Mouse (Mus musculus) midbrain, embryonic 10.5 days (tissue): ENCODE measurements around the gene Tmprss9. TPM values are rescaled to one million over a fixed set of nuclear protein-coding genes. Genes with fewer than 3 reads are reported as not detected.
A peak's percentile ranks its signal among the peaks of the same experiment; 100 is the strongest.

Experiments used
- DNase-seq: peaks from one replicate; pipeline ENCODE4 v3.0.0-alpha.2; 2017; ENCODE audit warnings: low spot score
- H3K27ac ChIP-seq: fragments of 300-500 bp; sonication (generic); replicated peaks from 2 replicates; pipeline ENCODE4 v1.5.1; 2016; ENCODE audit warnings: mild to moderate bottlenecking
- H3K27me3 ChIP-seq: fragments of 300-500 bp; sonication (generic); 2 replicates; pipeline ENCODE4 v1.6.1; 2016; ENCODE audit warnings: low read depth, mild to moderate bottlenecking; ENCODE audit not compliant: poor library complexity, severe bottlenecking
- H3K36me3 ChIP-seq: fragments of 300-500 bp; sonication (generic); 2 replicates; pipeline ENCODE4 v1.6.1; 2016; ENCODE audit warnings: mild to moderate bottlenecking, moderate library complexity
- H3K4me1 ChIP-seq: fragments of 300-500 bp; sonication (generic); 2 replicates; pipeline ENCODE4 v1.6.1; 2016
- H3K4me3 ChIP-seq: fragments of 300-500 bp; sonication (generic); 2 replicates; pipeline ENCODE4 v1.5.1; 2016; ENCODE audit warnings: mild to moderate bottlenecking, moderate library complexity
- H3K9me3 ChIP-seq: fragments of 300-500 bp; sonication (generic); replicated peaks from 2 replicates; pipeline ENCODE4 v1.6.1; 2016; ENCODE audit warnings: mild to moderate bottlenecking
- WGBS: fragments of 180-500 bp; shearing (Covaris S2); methylation state at CpG from one replicate; pipeline ENCODE4 v1.1.7; 2016; 5-methylcytosine and 5-hydroxymethylcytosine counted together
- polyA plus RNA-seq: library from polyadenylated mRNA; unstranded; fragments of >200 nt; fragmentation: Nextera tagmentation; extraction: Ambion mirVana; gene quantifications from 2 replicates; pipeline ENCODE4 v1.2.1, GENCODE M21; 2016

Tmprss9 gene
- polyA plus RNA-seq, 1 experiment from 2014 or later: 0.02 TPM

DNA sequence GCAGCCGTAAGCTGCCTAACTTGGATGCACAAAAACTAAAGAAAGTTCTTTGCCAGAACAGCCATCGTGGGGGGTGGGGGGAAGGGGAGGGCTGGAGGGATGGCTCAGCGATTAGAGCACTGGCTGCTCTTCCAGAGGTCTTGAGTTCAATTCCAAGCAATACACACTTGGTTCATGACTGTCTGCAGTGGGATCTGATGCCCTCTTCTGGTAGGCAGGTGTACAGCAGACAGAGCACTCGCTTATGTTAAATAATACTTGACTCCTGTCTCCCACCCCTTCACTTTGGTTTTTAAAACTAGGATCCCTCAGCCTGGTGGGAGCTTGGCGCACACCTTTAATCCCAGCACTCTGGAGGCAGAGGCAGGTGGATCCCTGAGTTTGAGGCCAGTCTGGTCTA lies 4.4 kb downstream of the Tmprss9 start:
- H3K9me3 ChIP-seq: no peaks in the 10 kb centered on the region
- peaks cover 10% of the 10 kb centered on the region for H3K27me3 ChIP-seq
- 28% methylated on average over 5 of the region's 5 CpGs for WGBS
- H3K4me3 ChIP-seq: peak overlapping the region; percentile 20; the same call in 1 of the 2 replicates
- peak; percentile 58 for DNase-seq
- H3K4me1 ChIP-seq: peaks cover 23% of the 10 kb centered on the region; the same call in 1 of the 2 replicates
- no peak overlapping the region for H3K27ac ChIP-seq
- H3K36me3 ChIP-seq: no peaks in the 10 kb centered on the region

DNA sequence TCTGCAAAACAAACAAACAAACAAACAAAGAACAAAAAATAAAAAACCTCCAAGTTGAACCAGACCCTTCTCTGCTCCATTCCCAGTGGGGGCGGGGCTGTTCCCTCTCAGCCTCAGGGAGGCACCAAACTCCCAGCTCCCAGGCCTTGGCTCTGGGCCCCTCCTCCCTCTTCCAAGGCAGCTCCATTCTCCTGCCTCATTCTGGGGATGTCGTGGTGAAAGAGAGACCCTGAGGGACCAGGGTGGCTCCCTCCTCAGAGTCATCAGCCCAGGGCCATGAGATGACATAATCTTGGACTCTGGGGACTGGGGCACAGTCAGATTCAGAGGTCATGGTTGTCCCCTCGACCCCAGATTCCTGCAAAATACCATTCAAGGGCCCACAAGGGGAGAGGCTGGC lies 4.9 kb downstream of the Tmprss9 start:
- no peaks in the 10 kb centered on the region for H3K36me3 ChIP-seq
- WGBS: 35% methylated on average over 3 of the region's 3 CpGs
- H3K27me3 ChIP-seq: peaks cover 10% of the 10 kb centered on the region
- no peaks in the 10 kb centered on the region for H3K9me3 ChIP-seq
- no peak overlapping the region; the same call in 1 of the 2 replicates for H3K27ac ChIP-seq
- peaks cover 23% of the 10 kb centered on the region; the same call in 1 of the 2 replicates for H3K4me1 ChIP-seq
- no peak for DNase-seq
- H3K4me3 ChIP-seq: no peak overlapping the region

DNA sequence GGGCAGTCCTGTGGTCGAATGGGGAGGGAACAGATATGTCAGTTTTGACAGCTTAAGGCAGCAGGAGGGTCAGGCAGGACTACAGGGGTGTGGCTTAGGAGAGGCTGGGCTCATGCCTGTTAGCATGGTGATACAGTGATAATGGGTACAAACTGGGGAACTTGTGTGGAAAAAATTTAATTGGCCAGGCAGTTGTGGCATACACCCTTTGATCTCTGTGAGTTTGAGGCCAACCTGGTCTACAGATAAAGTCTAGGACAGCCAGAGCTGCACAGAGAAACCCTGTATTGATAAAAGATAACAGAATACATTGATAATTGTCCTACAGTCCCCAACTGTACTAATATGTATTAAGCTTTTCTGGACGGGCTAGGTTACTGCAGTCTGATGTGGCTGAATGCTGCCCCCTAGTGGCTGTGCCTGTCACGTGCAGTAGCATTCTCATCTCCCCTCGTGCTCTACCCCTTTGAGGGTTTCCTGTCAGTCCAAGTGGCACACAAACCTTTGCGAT lies 8.5 kb downstream of the Tmprss9 start:
- WGBS: 27% methylated on average over 5 of the region's 5 CpGs

DNA sequence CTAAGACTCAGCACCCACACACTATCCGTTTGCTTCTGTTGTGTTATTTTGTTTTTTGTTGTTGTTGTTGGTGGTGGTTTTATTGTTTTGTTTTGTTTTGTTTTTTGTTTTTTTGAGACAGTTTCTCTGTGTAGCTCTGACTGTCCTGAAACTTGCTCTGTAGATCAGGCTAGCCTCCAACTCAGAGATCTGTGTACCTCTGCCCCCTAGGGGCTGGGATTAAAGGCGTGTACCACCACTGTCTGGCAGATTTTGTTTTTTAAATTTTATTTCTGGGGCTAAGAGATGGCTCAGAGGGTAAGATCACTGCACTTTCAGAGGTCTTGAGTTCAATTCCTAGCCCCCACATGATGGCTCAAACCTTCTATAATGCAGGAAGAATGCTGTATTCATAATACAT lies 9.3 kb downstream of the Tmprss9 start:
- DNase-seq: no peak
- H3K4me1 ChIP-seq: peaks cover 11% of the 10 kb centered on the region; the same call in 1 of the 2 replicates
- no peak overlapping the region for H3K27ac ChIP-seq
- H3K4me3 ChIP-seq: no peak overlapping the region
- no peaks in the 10 kb centered on the region for H3K36me3 ChIP-seq
- H3K27me3 ChIP-seq: peaks cover 5% of the 10 kb centered on the region; the same call in 1 of the 2 replicates
- H3K9me3 ChIP-seq: no peaks in the 10 kb centered on the region
- WGBS: 76% methylated on average over 2 of the region's 2 CpGs

More for the DNA sequence above, 8.5 kb downstream of the Tmprss9 start:
- peak; percentile 71 for DNase-seq
- Histone ChIP-seq H3K27ac (no peak overlapping the region), H3K36me3 (no peaks in the 10 kb centered on the region), H3K4me3 (no peak overlapping the region), H3K4me1 (peaks cover 11% of the 10 kb centered on the region; the same call in 1 of the 2 replicates), H3K9me3 (no peaks in the 10 kb centered on the region), H3K27me3 (peaks cover 5% of the 10 kb centered on the region; the same call in 1 of the 2 replicates)

DNA sequence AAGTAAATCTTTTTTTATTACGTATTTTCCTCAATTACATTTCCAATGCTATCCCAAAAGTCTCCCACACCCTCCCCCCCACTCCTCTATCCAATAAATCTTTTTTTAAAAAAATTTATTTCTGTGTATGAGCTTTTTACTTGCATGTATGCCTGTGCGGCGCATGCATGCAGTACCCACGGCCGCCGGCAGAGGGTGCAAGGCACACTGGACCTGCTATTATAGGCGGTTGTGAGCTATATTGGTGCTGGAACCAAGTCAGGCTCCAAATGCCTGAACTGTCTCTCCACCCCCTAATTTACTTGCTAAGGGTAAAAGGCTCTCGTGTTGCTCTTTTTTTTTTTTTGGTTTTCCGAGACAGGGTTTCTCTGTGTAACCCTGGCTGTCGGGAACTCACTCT lies 9.7 kb downstream of the Tmprss9 start:
- 22% methylated on average over 10 of the region's 10 CpGs for WGBS
- Histone ChIP-seq H3K27me3 (peaks cover 5% of the 10 kb centered on the region; the same call in 1 of the 2 replicates), H3K4me1 (peaks cover 8% of the 10 kb centered on the region; the same call in 1 of the 2 replicates), H3K36me3 (no peaks in the 10 kb centered on the region), H3K27ac (no peak overlapping the region), H3K4me3 (no peak overlapping the region), H3K9me3 (no peaks in the 10 kb centered on the region)
- peak; percentile 76 for DNase-seq

DNA sequence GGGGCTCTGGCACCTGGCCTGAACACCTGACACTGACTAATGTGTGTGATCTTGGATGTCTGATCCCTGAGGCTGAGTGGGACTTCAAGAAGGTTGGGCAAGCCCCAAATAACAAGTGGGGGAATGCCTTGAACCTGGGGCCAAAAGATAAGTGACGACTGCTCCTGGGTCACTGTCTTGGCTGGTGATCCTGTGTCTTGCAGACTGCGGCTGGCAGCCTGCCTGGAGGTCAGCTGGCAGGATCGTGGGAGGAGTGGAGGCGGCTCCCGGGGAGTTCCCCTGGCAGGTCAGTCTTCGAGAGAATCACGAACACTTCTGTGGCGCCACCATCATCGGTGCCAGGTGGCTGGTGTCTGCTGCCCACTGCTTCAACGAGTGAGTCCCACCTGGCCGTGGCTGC lies 15.5 kb downstream of the Tmprss9 start:
- Histone ChIP-seq H3K9me3 (peaks cover 5% of the 10 kb centered on the region; the same call in 1 of the 2 replicates), H3K4me1 (0 out of 2 replicates have a peak, but pooled peaks cover 5% of the 10 kb centered on the region), H3K27ac (no peak overlapping the region), H3K27me3 (peaks cover 23% of the 10 kb centered on the region), H3K4me3 (no peak overlapping the region), H3K36me3 (no peaks in the 10 kb centered on the region)
- DNase-seq: no peak
- WGBS: 81% methylated on average over 11 of the region's 11 CpGs

DNA sequence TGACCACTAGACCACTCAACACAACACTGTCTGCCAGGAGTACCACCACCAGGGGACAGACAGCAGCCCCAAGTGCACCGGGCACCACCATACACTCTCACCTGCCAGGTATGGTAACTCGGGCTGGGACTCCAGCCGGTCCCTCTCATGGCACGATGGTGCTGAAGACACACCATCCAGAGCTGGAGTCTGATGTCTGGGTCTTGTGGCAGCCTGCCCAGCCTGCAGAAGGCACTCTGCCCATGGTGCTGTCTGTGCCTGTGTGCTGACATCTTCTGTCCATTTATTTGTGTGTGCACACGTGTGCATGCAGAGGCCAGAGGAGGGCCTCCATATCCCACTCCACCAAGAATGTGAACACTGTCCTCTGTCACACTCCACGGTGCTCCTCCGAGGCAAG lies 23.5 kb downstream of the Tmprss9 start:
- DNase-seq: no peak
- Histone ChIP-seq H3K4me3 (no peak overlapping the region), H3K36me3 (peaks cover 26% of the 10 kb centered on the region), H3K9me3 (peaks cover 11% of the 10 kb centered on the region; the same call in 1 of the 2 replicates), H3K27ac (no peak overlapping the region), H3K4me1 (peaks cover 32% of the 10 kb centered on the region), H3K27me3 (peaks cover 2% of the 10 kb centered on the region; the same call in 1 of the 2 replicates)
- 90% methylated on average over 7 of the region's 7 CpGs for WGBS

DNA sequence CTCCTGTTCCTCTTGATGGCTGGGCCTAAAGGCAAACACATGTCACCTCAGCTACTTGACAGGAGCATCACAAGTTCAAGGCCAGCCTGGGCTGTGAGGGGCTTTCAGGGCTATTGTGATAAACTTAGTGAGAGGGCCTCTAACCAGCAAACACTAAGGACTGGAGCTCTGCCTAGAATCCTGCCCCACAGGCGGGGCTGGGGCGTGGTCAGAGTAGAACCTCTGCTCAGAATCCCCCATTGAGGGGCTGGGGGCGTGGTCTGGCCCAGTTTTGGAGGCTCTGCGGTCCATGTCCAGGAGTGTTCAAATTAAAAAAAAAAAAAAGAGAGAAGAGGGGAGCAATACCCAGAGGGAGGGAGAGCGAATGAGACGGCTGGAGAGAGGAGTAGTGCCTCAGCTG lies 24.0 kb downstream of the Tmprss9 start:
- no peak overlapping the region for H3K27ac ChIP-seq
- H3K4me3 ChIP-seq: no peak overlapping the region
- H3K9me3 ChIP-seq: peaks cover 11% of the 10 kb centered on the region; the same call in 1 of the 2 replicates
- H3K36me3 ChIP-seq: peaks cover 26% of the 10 kb centered on the region
- WGBS: 77% methylated on average over 6 of the region's 6 CpGs
- H3K4me1 ChIP-seq: peaks cover 31% of the 10 kb centered on the region
- DNase-seq: no peak
- H3K27me3 ChIP-seq: no peaks in the 10 kb centered on the region

DNA sequence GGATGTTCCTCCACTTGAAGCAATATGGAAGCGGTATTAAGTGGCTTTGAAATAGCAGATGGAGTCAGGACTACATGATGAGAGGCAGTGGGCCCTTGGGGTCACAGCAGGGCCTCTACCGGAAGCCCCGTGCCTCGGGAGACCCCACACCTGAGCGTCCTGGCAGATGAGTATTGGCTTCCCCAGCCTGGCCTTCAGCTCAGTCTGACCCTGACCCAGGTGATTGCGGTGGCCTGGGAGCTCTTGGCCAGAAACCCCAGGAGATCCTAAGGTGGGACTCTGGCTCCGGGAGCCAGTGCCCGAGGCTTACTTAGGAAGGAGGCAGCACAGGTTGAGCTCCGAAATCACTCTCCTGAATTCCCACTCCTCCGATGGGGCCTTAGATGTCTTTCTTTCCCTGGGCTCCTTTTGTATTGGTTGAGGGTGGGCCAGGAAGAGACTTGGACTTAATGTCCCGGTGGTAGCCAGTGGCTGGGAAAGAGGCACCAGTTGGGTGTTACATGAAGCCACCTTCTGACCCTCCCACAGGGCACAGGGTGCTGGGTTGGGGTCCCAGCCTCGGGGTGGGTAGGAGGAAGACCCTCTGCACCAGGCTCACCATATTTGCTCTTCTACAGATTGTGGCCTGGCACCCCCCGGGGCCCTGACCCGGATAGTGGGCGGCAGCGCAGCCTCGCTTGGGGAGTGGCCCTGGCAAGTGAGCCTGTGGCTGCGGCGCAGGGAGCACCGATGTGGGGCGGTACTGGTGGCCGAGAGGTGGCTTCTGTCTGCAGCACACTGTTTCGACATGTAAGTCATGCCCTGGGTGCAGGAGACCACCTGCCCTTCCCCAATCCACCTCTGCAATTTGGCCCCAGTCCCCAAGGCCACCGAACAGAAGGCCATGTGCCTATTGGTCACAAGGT lies 25.2 kb downstream of the Tmprss9 start:
- no peak overlapping the region for H3K27ac ChIP-seq
- peaks cover 10% of the 10 kb centered on the region; the same call in 1 of the 2 replicates for H3K9me3 ChIP-seq
- no peak for DNase-seq
- H3K4me1 ChIP-seq: peaks cover 36% of the 10 kb centered on the region
- 0 out of 2 replicates have a peak overlapping the region, but pooled peaks have one; percentile 12 for H3K4me3 ChIP-seq
- H3K36me3 ChIP-seq: peaks cover 31% of the 10 kb centered on the region
- WGBS: 75% methylated on average over 24 of the region's 24 CpGs
- H3K27me3 ChIP-seq: no peaks in the 10 kb centered on the region

DNA sequence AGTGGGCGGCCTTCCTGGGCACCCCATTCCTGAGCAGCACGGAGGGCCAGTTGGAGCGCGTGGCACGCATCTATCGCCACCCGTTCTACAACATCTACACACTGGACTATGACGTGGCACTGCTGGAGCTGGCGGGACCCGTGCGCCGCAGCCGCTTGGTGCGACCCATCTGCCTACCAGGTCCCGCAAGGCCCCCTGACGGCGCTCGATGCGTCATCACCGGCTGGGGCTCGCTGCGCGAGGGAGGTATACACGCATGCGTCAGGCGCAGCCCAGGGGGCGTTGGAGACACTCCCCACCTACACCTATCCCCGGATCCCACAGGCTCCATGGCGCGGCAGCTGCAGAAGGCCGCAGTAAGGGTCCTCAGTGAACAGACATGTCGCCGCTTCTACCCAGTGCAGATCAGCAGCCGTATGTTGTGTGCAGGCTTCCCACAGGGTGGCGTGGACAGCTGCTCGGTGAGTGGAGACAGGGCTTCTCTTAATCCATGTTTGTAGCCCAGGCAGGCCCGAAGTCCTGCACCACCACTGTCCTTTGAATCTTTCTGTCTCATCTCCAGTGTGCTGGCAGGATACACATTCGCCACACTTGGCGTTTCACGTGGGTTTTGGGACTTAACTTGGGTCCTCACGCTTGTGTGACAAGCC lies 26.3 kb downstream of the Tmprss9 start:
- WGBS: 31% methylated on average over 41 of the region's 41 CpGs
- peaks cover 43% of the 10 kb centered on the region for H3K36me3 ChIP-seq
- H3K4me3 ChIP-seq: peak overlapping the region; percentile 22; the same call in 1 of the 2 replicates
- DNase-seq: no peak
- H3K4me1 ChIP-seq: peaks cover 36% of the 10 kb centered on the region
- no peaks in the 10 kb centered on the region; the same call in 1 of the 2 replicates for H3K9me3 ChIP-seq
- H3K27me3 ChIP-seq: no peaks in the 10 kb centered on the region
- H3K27ac ChIP-seq: no peak overlapping the region

DNA sequence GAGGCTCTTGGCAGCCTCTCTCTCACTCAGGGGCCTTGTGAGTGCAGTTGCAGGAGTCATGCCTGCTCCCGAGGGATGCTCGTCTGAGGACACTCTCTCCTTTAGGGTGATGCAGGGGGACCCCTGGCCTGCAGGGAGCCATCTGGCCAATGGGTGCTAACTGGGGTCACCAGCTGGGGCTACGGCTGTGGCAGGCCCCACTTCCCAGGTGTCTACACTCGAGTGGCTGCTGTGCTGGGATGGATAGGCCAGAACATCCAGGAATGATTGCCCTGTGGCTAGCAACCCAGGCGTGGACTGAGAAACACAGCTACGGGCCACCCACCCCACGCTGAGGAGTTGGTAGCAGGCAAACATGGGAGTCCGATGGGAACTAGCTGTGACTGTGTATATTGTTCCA lies 27.4 kb downstream of the Tmprss9 start:
- Histone ChIP-seq H3K4me1 (peaks cover 36% of the 10 kb centered on the region), H3K4me3 (peak overlapping the region; percentile 95), H3K9me3 (no peaks in the 10 kb centered on the region), H3K36me3 (peaks cover 54% of the 10 kb centered on the region), H3K27me3 (no peaks in the 10 kb centered on the region), H3K27ac (no peak overlapping the region)
- DNase-seq: no peak
- 88% methylated on average over 8 of the region's 8 CpGs for WGBS

DNA sequence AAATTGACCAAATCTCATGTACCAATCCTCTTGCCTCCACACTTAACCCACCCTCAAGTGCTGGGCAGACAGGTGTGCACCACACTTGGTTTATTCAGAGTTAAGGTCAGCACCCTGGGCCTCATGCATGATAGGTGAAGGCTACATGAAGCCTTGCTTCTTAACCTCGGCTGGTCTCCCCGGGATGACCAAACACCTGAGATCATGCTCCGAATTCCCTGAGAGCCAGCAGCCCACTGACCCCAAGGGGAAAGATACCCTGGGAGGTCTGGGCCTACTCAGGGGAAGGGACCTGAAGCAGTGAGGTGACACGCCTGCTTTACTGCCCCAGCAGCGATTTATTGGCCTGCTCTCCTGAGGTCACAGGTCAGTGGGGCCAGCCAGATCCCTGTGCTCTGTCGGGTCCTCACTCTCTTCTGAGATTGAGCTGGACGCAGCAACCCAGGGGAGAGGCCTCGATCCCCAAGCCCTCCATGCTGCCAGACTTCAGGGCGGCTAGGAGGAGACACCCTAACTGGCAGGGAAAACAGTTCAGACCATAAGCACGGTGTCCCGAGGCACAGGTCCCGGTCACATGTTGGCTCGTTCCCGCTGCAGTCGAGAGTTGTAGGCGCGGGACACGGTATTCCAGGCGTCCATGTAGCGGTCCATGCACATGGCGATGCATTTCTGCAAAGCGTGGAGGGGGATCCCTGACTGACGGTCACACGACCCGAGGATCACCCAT lies 28.1 kb downstream of the Tmprss9 start:
- 18% methylated on average over 25 of the region's 25 CpGs for WGBS
- no peaks in the 10 kb centered on the region for H3K27me3 ChIP-seq
- H3K36me3 ChIP-seq: peaks cover 61% of the 10 kb centered on the region
- peaks cover 36% of the 10 kb centered on the region for H3K4me1 ChIP-seq
- H3K27ac ChIP-seq: peak overlapping the region; percentile 92
- peak overlapping the region; percentile 95 for H3K4me3 ChIP-seq
- no peaks in the 10 kb centered on the region for H3K9me3 ChIP-seq
- DNase-seq: no peak
